Mouse (Mus musculus) midbrain, embryonic 13.5 days (tissue): ENCODE measurements around the gene Pofut1. TPM values are rescaled to one million over a fixed set of nuclear protein-coding genes. Genes with fewer than 3 reads are reported as not detected.

Experiments
- polyA plus RNA-seq: library from polyadenylated mRNA; unstranded; fragments of >200 nt; fragmentation: Nextera tagmentation; extraction: Ambion mirVana; gene quantifications from 2 replicates; pipeline ENCODE4 v1.2.1, GENCODE M21; 2015

Pofut1 gene
- polyA plus RNA-seq, 1 experiment from 2014 or later: 5.7 TPM

Other genes with a start within 250 kb of the Pofut1 start
- gene Pdrg1, start 226.1 kb upstream of the Pofut1 start, polyA plus RNA-seq: 175 and 193 TPM in 2 replicates
- gene Xkr7, start 209.7 kb upstream of the Pofut1 start, polyA plus RNA-seq: 1.7 and 2.0 TPM in 2 replicates
- 0.79 and 1.6 TPM in 2 replicates for gene Ccm2l, start 175.6 kb upstream of the Pofut1 start, polyA plus RNA-seq
- 1.3 TPM in 2 replicates for gene Hck, start 133.1 kb upstream of the Pofut1 start, polyA plus RNA-seq
- 78.6 and 80.0 TPM in 2 replicates for gene Tm9sf4, start 80.2 kb upstream of the Pofut1 start, polyA plus RNA-seq
- 22.3 and 23.5 TPM in 2 replicates for gene Tspyl3, start 16.1 kb upstream of the Pofut1 start, polyA plus RNA-seq
- 10.1 and 10.8 TPM in 2 replicates for gene Plagl2, start 107 bp upstream of the Pofut1 start, polyA plus RNA-seq
- 15.4 and 15.6 TPM in 2 replicates for gene Kif3b, start 49.9 kb downstream of the Pofut1 start, polyA plus RNA-seq
- 9.9 and 10.4 TPM in 2 replicates for gene Asxl1, start 104.3 kb downstream of the Pofut1 start, polyA plus RNA-seq